Mouse (Mus musculus): ENCODE measurements around the gene Mroh9. TPM values are rescaled to one million over a fixed set of nuclear protein-coding genes. Genes with fewer than 3 reads are reported as not detected.

Gene Mroh9
- polyA plus RNA-seq (2012; rRNA removed) = not detected in 2 replicates

DNA sequence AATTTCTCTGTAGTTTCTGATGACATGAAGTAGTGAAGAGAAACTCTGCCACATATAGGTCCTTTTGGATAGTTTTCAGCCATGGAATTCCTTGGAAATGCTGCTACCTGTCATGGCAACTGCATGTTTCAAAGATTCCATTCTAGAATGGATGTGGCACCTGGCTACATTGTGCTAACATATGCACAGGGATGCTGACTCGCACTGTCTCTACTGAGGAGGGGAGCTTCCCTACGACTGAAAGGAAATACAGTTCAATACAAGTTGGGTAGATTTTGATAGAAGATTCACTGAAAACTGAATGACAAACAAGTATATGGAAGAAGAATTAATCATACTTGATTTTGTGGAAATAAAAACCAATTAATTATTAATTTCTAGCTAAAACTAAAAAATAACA lies at the start of gene Mroh9:
Mroh9 (minus strand) TSS at position 101 of the 400 bp plus-strand sequence.

DNA sequence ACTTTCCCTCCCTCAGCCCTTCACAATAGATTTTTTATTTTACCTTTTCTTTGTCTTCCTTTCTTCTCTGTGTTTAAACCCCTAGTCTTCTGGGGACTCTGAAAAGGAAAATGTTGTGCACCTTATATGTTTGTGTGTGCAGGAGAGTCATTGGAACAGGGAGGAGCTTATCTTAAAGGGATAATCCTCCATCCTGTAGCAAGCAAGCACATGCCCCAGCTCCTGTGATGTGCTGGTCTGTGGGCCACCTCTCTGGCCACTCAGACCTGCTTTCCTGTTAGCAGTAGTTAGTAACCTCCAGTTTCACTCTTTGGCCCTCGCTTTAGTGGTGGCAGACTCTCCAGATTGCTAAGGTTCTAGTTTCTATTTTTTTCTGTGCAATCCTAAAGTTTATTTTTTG lies 101.0 kb downstream of the Mroh9 start, which contains the start of gene Fmo3:
Fmo3 (minus strand) TSS at position 101 of the 400 bp plus-strand sequence.

Other genes starting within 250 kb of the Mroh9 start
- 6.7 and 11.1 TPM in 2 replicates for gene Fmo1, start 219.1 kb downstream of the Mroh9 start, polyA plus RNA-seq (2012; rRNA removed)
- gene Fmo2, start 186.9 kb downstream of the Mroh9 start, polyA plus RNA-seq (2012; rRNA removed) = 2.8 and 4.4 TPM in 2 replicates
- gene Fmo6, start 148.2 kb downstream of the Mroh9 start, polyA plus RNA-seq (2012; rRNA removed) = not detected in 2 replicates
- gene Fmo3, start 101.1 kb downstream of the Mroh9 start, polyA plus RNA-seq (2012; rRNA removed) = not detected in 2 replicates
- gene Prrx1, start 228.0 kb upstream of the Mroh9 start, polyA plus RNA-seq (2012; rRNA removed) = 8.3 and 8.4 TPM in 2 replicates

Measured in ovary, adult 2 months (tissue).